ENCODE assay signal across 12 mouse cellular contexts in the genomic region with DNA sequence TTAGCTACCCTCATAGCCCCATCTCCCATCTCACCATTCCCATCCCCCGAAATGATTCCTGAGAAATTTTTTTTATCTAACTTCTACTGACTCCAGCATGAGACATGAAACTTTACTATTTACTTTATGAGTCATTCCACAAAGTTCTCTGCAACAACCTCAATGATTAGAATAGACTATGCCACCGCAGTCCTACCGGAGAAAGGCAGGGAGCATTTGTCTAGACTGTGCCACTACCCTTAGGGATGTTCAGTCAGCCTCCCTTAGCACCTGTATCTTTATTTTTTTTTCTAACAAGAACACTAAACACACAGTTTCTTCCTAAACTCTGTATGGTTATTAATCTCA.
"Had no signal": no experiment of that assay in that cellular context is flagged by ENCODE, and none has a peak within 500 bp of the region (broad histone marks: within the 10 kb centered on the region; RNA-seq: fewer than 3 reads in every experiment).

No protein-coding gene starts in this region.

- H3K4me1 ChIP-seq: limb, embryonic 13.5 days; neural tube, embryonic 15.5 days had no signal

- H3K27ac ChIP-seq: limb, embryonic 13.5 days; liver, embryonic 14.5 days; neural tube, embryonic 15.5 days had no signal

- H3K4me3 ChIP-seq: limb, embryonic 13.5 days; neural tube, embryonic 15.5 days had no signal

- H3K9me3 ChIP-seq: limb, embryonic 13.5 days; neural tube, embryonic 15.5 days had no signal

- H3K36me3 ChIP-seq: limb, embryonic 13.5 days; neural tube, embryonic 15.5 days had no signal

- DNase-seq: kidney, adult 2 months; left cerebral cortex, postnatal 4 days; lung, adult 18-20 months; lung, postnatal 36 days; right cerebral cortex, adult 18-20 months; right cerebral cortex, postnatal 25 days; thymus, postnatal 4 days had no signal

- ATAC-seq: midbrain, embryonic 16.5 days had no signal

- H3K4me2 ChIP-seq: limb, embryonic 13.5 days; midbrain, embryonic 11.5 days; neural tube, embryonic 15.5 days had no signal

- H3K9ac ChIP-seq: limb, embryonic 13.5 days; liver, embryonic 14.5 days; neural tube, embryonic 15.5 days had no signal

- H3K27me3 ChIP-seq: limb, embryonic 13.5 days; neural tube, embryonic 15.5 days had no signal
